Mouse (Mus musculus) embryonic facial prominence, embryonic 15.5 days (tissue): ENCODE results near the gene Arhgap15. TPM values are rescaled to one million over a fixed set of nuclear protein-coding genes. Genes with fewer than 3 reads are reported as not detected.

Experiments
- ATAC-seq: fragments of 200-750 bp; cut with Nextera tagmentation; 2 replicates; pipeline ENCODE4 v1.8.0; 2017; ENCODE audit warnings: low read depth, moderate TSS enrichment; ENCODE audit not compliant: insufficient number of reproducible peaks, low FRiP score, low TSS enrichment
- H3K27ac ChIP-seq: fragments of 300-500 bp; sonication (generic); replicated peaks from 2 replicates; pipeline ENCODE4 v1.5.1; 2015; ENCODE audit warnings: mild to moderate bottlenecking, inconsistent platforms
- H3K27me3 ChIP-seq: fragments of 300-500 bp; sonication (generic); 2 replicates; pipeline ENCODE4 v1.6.1; 2015; ENCODE audit warnings: inconsistent platforms
- H3K36me3 ChIP-seq: fragments of 300-500 bp; sonication (generic); 2 replicates; pipeline ENCODE4 v1.6.1; 2015; ENCODE audit warnings: mild to moderate bottlenecking, inconsistent platforms
- H3K4me1 ChIP-seq: fragments of 300-500 bp; sonication (generic); 2 replicates; pipeline ENCODE4 v1.6.1; 2015; ENCODE audit warnings: inconsistent platforms
- H3K4me2 ChIP-seq: fragments of 300-500 bp; sonication (generic); replicated peaks from 2 replicates; pipeline ENCODE4 v1.6.1; 2015; ENCODE audit warnings: mild to moderate bottlenecking, inconsistent platforms
- H3K4me3 ChIP-seq: fragments of 300-500 bp; sonication (generic); replicated peaks from 2 replicates; pipeline ENCODE4 v1.5.1; 2015; ENCODE audit warnings: mild to moderate bottlenecking, inconsistent platforms
- H3K9ac ChIP-seq: fragments of 300-500 bp; sonication (generic); 2 replicates; pipeline ENCODE4 v1.6.1; 2015; ENCODE audit warnings: inconsistent platforms
- H3K9me3 ChIP-seq: fragments of 300-500 bp; sonication (generic); replicated peaks from 2 replicates; pipeline ENCODE4 v1.6.1; 2016; ENCODE audit warnings: inconsistent platforms
- WGBS: fragments of 180-500 bp; shearing (Covaris S2); methylation state at CpG from one replicate; pipeline ENCODE4 v1.1.7; 2015; 5-methylcytosine and 5-hydroxymethylcytosine counted together
- polyA plus RNA-seq: library from polyadenylated mRNA; unstranded; fragments of >200 nt; fragmentation: Nextera tagmentation; extraction: Ambion mirVana; gene quantifications from 2 replicates; pipeline ENCODE4 v1.2.1, GENCODE M21; 2015

Arhgap15 gene
- polyA plus RNA-seq, 1 experiment from 2014 or later: 2.2 TPM

DNA sequence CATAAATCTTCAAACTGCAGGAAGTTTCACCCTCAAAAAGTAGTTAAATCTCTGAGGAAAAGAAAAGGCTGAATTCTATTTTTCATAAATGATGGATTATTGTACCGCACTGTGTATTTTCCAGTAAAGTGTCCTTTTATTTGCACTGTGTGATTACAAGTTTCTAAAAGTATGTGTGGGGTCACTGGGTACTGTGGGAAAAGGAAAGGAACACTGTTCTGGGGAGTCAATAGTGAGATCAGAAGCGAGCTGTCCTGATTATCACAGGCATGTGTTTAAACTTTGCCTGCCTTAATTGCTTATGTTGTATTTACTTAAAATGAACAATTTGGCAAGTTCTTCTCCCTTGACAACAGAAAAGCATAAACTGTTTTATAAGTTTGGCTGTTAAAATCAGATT lies 365.7 kb downstream of the Arhgap15 start:
- Histone ChIP-seq H3K4me2 (no peak overlapping the region), H3K4me1 (peaks cover 11% of the 10 kb centered on the region; the same call in 1 of the 2 replicates), H3K9ac (no peak overlapping the region), H3K36me3 (no peaks in the 10 kb centered on the region), H3K4me3 (no peak overlapping the region), H3K9me3 (no peaks in the 10 kb centered on the region), H3K27me3 (no peaks in the 10 kb centered on the region), H3K27ac (no peak overlapping the region)
- WGBS: 64% methylated on average over 2 of the region's 2 CpGs
- no peak for ATAC-seq

DNA sequence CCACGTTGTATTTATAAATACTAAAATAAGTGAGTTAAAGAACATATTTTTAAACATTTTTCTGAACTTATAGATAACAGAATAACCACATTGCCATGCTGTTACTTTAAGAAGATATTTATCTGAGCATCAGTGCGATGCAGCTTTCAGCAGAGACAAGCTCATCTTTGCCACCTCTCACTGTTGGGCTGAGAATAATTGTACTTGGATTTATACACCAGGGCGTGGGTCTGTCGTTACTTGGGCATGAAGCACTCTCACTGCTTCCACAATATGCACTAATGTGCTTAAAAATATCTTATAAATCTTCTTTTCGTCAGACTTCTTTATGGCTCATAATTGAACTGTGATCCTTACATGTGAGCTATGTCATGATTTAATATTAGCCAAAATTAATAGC lies 372.5 kb downstream of the Arhgap15 start:
- H3K36me3 ChIP-seq: no peaks in the 10 kb centered on the region
- no peaks in the 10 kb centered on the region for H3K4me1 ChIP-seq
- whole genome bisulfite sequencing: 86% methylated on average over 5 of the region's 5 CpGs
- ATAC-seq: no peak
- no peak overlapping the region for H3K27ac ChIP-seq
- no peaks in the 10 kb centered on the region for H3K27me3 ChIP-seq
- H3K4me2 ChIP-seq: no peak overlapping the region
- no peak overlapping the region for H3K9ac ChIP-seq
- H3K4me3 ChIP-seq: no peak overlapping the region
- no peaks in the 10 kb centered on the region for H3K9me3 ChIP-seq

DNA sequence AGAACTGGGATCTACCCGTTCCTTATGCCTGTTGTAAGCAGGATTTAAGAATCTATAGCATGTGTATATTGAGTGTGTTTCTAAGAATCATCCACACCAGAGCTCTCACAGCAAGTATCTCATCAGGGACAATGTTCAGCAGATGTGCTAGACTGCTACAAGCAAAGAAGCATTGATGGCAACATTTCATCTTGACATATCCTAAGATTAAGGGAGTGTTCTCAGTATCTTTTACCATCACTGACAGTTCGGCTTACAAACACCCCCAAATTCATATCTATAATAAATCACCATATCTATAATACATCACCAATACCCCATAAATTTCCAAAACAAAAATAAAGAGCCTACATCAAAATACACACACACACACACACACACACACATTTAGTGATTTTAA lies 374.6 kb downstream of the Arhgap15 start:
- WGBS: 77% methylated on average over 2 of the region's 2 CpGs
- H3K27ac ChIP-seq: no peak overlapping the region

DNA sequence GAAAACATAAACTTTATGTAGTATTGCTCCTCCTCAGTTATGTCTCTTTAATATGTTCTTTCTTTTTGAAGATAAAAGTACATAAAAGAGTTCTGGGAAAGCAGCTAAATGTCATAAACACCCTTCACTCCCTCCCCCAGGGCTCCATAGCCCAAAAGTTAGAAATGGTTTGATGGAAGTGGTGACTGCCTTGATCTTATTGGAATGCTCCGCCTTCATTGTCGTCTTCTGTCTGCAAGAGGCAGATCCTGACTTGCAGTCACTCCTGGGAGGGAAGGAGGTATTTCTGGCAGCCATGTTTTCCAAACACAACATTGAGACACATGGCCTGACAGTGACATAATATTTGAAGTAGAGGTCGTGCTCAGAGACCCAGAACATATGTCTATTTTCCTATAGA lies 375.5 kb downstream of the Arhgap15 start:
- no peak overlapping the region for H3K9ac ChIP-seq
- H3K4me1 ChIP-seq: no peaks in the 10 kb centered on the region
- no peak overlapping the region; the same call in 1 of the 2 replicates for H3K27ac ChIP-seq
- no peak for ATAC-seq
- no peaks in the 10 kb centered on the region for H3K27me3 ChIP-seq
- H3K36me3 ChIP-seq: no peaks in the 10 kb centered on the region
- H3K9me3 ChIP-seq: no peaks in the 10 kb centered on the region
- H3K4me3 ChIP-seq: no peak overlapping the region
- no peak overlapping the region for H3K4me2 ChIP-seq
- WGBS: 35% methylated on average over 3 of the region's 3 CpGs

More for the DNA sequence above, 374.6 kb downstream of the Arhgap15 start:
- Histone ChIP-seq H3K9ac (no peak overlapping the region), H3K9me3 (no peaks in the 10 kb centered on the region), H3K4me2 (no peak overlapping the region), H3K36me3 (no peaks in the 10 kb centered on the region), H3K4me1 (no peaks in the 10 kb centered on the region), H3K27me3 (no peaks in the 10 kb centered on the region), H3K4me3 (no peak overlapping the region)
- no peak for ATAC-seq

DNA sequence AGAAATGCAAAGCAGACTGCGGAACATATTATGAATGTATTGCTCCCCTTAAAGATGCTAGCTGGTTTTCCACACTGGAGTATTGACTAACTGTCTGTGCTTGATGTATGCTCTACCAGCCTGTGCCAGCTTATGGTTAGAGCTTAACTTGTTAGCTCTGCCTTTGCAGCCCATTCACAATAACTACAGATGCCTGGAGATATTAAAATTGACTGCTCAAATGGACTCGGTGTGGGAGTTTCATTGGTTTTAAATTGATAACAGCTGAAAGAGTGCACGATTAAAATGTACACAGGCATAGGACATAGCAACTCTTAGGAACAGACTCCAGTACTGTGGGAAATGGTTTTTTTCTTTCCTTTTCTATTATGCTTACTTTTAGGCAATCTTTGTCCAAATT lies 376.1 kb downstream of the Arhgap15 start:
- Histone ChIP-seq H3K9me3 (no peaks in the 10 kb centered on the region), H3K4me3 (no peak overlapping the region), H3K36me3 (no peaks in the 10 kb centered on the region), H3K4me1 (no peaks in the 10 kb centered on the region), H3K9ac (no peak overlapping the region), H3K27ac (no peak overlapping the region; the same call in 1 of the 2 replicates), H3K27me3 (no peaks in the 10 kb centered on the region), H3K4me2 (no peak overlapping the region)
- ATAC-seq: no peak
- 39% methylated on average over 3 of the region's 3 CpGs for WGBS

DNA sequence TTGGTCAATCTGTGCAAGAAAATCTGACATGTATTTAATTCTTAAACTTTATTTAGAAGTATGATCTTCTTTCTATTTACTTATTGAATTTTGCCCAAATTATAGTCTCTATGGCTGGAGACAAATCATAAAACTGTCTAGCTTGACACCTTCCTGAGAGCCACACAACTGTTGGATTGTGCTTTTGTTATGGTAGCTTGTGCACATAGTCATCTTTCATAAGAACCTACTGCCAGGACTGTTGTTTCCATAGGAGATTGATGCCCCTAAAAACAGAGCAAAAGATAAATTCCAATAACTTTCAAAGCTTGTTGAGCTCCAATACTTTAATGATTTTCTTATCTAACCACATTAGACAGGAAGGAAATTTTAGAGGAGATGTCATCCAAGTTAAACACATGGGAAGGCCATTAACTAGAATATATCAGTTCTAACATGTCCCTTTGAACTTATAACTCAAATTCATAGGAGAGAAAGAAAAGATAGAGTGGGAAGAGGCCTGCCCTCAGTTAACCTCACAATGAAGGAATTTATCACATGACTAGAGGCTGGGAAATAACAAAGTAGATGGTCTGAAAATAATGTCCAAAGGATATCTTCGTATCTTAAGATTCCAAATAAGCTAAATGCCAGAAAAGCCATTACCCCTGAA lies 377.5 kb downstream of the Arhgap15 start:
- H3K9me3 ChIP-seq: no peaks in the 10 kb centered on the region
- no peaks in the 10 kb centered on the region for H3K27me3 ChIP-seq
- WGBS: 88% methylated on average over 1 of the region's 1 CpGs
- H3K9ac ChIP-seq: no peak overlapping the region
- H3K4me2 ChIP-seq: no peak overlapping the region
- ATAC-seq: no peak
- no peak overlapping the region for H3K27ac ChIP-seq
- no peaks in the 10 kb centered on the region for H3K4me1 ChIP-seq
- H3K4me3 ChIP-seq: no peak overlapping the region
- no peaks in the 10 kb centered on the region for H3K36me3 ChIP-seq

DNA sequence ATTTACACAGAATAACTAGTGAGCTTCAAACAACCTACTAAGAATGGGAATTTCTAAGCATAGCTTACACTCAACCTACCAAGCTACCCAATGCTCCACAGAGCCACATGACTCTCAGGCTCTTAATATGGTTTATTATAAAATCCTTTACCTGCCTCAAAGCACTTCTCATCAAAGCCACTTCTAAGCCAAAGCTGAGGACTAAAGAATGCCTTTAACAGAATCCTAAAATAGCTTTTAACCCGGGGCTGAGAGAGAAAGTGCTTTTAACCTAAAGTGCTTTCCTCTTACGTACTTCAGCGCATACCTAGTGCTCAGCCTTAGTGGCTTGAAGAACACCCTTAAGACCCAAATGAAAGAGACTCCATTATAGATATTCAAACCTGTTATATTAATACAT lies 380.9 kb downstream of the Arhgap15 start:
- Histone ChIP-seq H3K9ac (no peak overlapping the region), H3K9me3 (no peaks in the 10 kb centered on the region), H3K4me1 (no peaks in the 10 kb centered on the region), H3K27ac (no peak overlapping the region), H3K4me3 (no peak overlapping the region), H3K27me3 (no peaks in the 10 kb centered on the region), H3K4me2 (no peak overlapping the region), H3K36me3 (no peaks in the 10 kb centered on the region)
- no peak for ATAC-seq
- 68% methylated on average over 3 of the region's 3 CpGs for WGBS

DNA sequence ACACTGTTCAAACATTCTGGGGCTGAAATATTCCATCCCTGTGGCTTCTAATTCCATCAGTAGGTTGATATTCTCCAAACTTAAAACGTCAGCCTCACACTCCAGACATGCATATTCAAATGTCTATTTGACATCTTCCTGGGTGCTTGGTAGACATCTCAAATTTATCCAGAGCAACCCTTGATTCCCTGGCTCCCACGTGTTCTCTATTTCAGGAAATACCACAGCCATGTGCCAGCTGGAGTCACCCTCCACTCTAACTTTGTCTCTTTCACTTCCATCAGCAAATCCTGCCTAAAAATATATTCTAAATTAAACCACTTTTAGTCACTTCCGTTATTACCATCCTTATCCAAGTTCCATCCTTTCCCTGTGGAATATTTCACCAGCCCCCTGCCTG lies 382.6 kb downstream of the Arhgap15 start:
- WGBS: 61% methylated on average over 3 of the region's 3 CpGs
- H3K4me1 ChIP-seq: no peaks in the 10 kb centered on the region
- H3K27ac ChIP-seq: no peak overlapping the region
- no peaks in the 10 kb centered on the region for H3K27me3 ChIP-seq
- no peaks in the 10 kb centered on the region for H3K9me3 ChIP-seq
- no peak for ATAC-seq
- no peaks in the 10 kb centered on the region for H3K36me3 ChIP-seq
- H3K4me2 ChIP-seq: no peak overlapping the region
- no peak overlapping the region for H3K4me3 ChIP-seq
- H3K9ac ChIP-seq: no peak overlapping the region

DNA sequence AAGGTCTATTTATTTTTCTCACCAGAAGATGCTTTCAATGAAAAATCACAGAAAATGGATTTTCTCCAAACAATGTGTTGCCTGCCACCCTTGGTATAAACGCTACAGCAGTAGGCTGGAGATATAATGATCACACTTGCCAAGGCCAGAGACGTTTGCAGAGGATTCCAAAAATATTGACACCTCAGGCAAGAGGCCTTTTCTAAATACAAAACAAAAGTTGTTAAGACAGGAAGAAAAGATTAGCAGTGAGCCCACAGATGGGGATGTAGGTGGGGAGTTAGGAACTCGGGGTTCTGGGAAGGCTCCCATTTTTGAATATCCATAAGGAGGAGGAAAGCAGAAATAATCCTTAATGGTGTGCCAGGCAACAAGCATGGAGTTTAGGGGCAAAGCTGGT lies 386.2 kb downstream of the Arhgap15 start:
- Histone ChIP-seq H3K4me1 (no peaks in the 10 kb centered on the region), H3K27ac (no peak overlapping the region), H3K9me3 (no peaks in the 10 kb centered on the region), H3K27me3 (no peaks in the 10 kb centered on the region), H3K4me3 (no peak overlapping the region), H3K9ac (no peak overlapping the region), H3K4me2 (no peak overlapping the region), H3K36me3 (no peaks in the 10 kb centered on the region)
- no peak for ATAC-seq
- 66% methylated on average over 3 of the region's 3 CpGs for WGBS

- H3K9ac ChIP-seq: no peak overlapping the region
- H3K4me3 ChIP-seq: no peak overlapping the region
- H3K4me2 ChIP-seq: no peak overlapping the region
- H3K9me3 ChIP-seq: no peaks in the 10 kb centered on the region
- H3K27me3 ChIP-seq: no peaks in the 10 kb centered on the region
- H3K4me1 ChIP-seq: no peaks in the 10 kb centered on the region
- H3K36me3 ChIP-seq: no peaks in the 10 kb centered on the region
- 91% methylated on average over 4 of the region's 4 CpGs for whole genome bisulfite sequencing
- no peak for ATAC-seq
- H3K27ac ChIP-seq: no peak overlapping the region
Observed at GRCm38 (mm10) chr2:44140455-44140854, 391.8 kb downstream of the Arhgap15 start.

GRCm38 (mm10) chr2:44142152-44142551 lies 393.5 kb downstream of the Arhgap15 start:
- Histone ChIP-seq H3K4me3 (no peak overlapping the region), H3K27ac (no peak overlapping the region), H3K4me2 (no peak overlapping the region), H3K9me3 (no peaks in the 10 kb centered on the region), H3K9ac (no peak overlapping the region), H3K4me1 (0 out of 2 replicates have a peak, but pooled peaks cover 1% of the 10 kb centered on the region), H3K27me3 (no peaks in the 10 kb centered on the region), H3K36me3 (no peaks in the 10 kb centered on the region)
- WGBS: 70% methylated on average over 9 of the region's 9 CpGs
- ATAC-seq: no peak

DNA sequence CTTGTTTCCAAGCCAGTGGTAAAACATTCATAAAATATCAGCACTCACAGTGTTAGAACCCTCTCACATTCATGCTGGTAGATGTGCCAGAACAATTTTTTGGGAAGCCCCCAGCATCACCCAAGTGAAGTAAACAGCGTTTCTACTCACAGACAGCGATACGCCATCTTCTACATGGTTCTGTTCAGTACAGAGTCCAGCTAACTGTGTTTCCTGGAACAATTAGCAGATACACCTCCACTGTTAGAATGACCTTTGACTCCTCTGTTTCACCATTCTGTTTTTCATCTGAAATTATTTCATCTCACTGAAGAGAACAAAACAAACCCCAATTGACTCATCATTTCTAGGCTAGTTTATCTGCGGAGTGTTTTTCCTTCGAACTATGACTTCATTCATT lies 394.0 kb downstream of the Arhgap15 start:
- Histone ChIP-seq H3K4me3 (no peak overlapping the region), H3K36me3 (no peaks in the 10 kb centered on the region), H3K27ac (no peak overlapping the region), H3K27me3 (no peaks in the 10 kb centered on the region), H3K4me2 (no peak overlapping the region), H3K9ac (no peak overlapping the region), H3K4me1 (0 out of 2 replicates have a peak, but pooled peaks cover 3% of the 10 kb centered on the region), H3K9me3 (no peaks in the 10 kb centered on the region)
- ATAC-seq: no peak
- 93% methylated on average over 5 of the region's 5 CpGs for WGBS
